In genomic region chr4:152011171-152011760, GRCm38 (mm10) we compare ENCODE assay signal across 7 mouse cellular contexts. TPM values are rescaled to one million over a fixed set of nuclear protein-coding genes. Genes with fewer than 3 reads are reported as not detected.
DNase-seq lines count a peak whose midpoint lies in the region; ATAC-seq lines count a peak whose summit lies in the region.

No protein-coding gene starts in this region.

- no peak for DNase-seq in neural tube, embryonic 11.5 days (ENCODE audit: low spot score)
- DNase-seq in neural tube, embryonic 10.5 days (ENCODE audit: extremely low spot score, low spot score), result no peak
- no peak for DNase-seq in left cerebral cortex, adult 18-20 months (ENCODE audit: low spot score in 2 of 2)
- no peak for DNase-seq in cerebellum, adult 9-10 months

- ATAC-seq in neural tube, embryonic 11.5 days (ENCODE audit: insufficient read depth, low FRiP score, low TSS enrichment), result no peak
- ATAC-seq in heart, embryonic 15.5 days (replicated peaks; ENCODE audit: insufficient number of reproducible peaks, insufficient read depth, low FRiP score, low read depth), result no peak
- peak; percentile 16 for ATAC-seq in liver, embryonic 16.5 days (ENCODE audit: low read depth)
- ATAC-seq in stomach, embryonic 16.5 days (ENCODE audit: insufficient read depth, low FRiP score), result no peak

- peak overlapping the region; percentile 100 for H3K4me2 ChIP-seq in neural tube, embryonic 11.5 days (ENCODE audit: low read depth)
- H3K4me2 ChIP-seq in heart, embryonic 15.5 days, result peak overlapping the region; percentile 97
- H3K4me2 ChIP-seq in liver, embryonic 16.5 days (ENCODE audit: low read depth, low read length), result peak overlapping the region; percentile 100
- H3K4me2 ChIP-seq in stomach, embryonic 16.5 days (ENCODE audit: low read depth, low read length), result peak overlapping the region; percentile 99

- H3K4me1 ChIP-seq in neural tube, embryonic 11.5 days (ENCODE audit: control insufficient read depth, insufficient read depth, low read length), result peaks cover 22% of the 10 kb centered on the region
- peaks cover 66% of the 10 kb centered on the region for H3K4me1 ChIP-seq in heart, embryonic 15.5 days (replicated peaks)
- H3K4me1 ChIP-seq in liver, embryonic 16.5 days (ENCODE audit: control insufficient read depth, low read depth, low read length), result peaks cover 39% of the 10 kb centered on the region
- H3K4me1 ChIP-seq in stomach, embryonic 16.5 days (ENCODE audit: control insufficient read depth, insufficient read depth, low read length), result peaks cover 43% of the 10 kb centered on the region

- H3K27me3 ChIP-seq in neural tube, embryonic 11.5 days (ENCODE audit: control insufficient read depth, insufficient read depth, low read length), result peaks cover 16% of the 10 kb centered on the region
- H3K27me3 ChIP-seq in heart, embryonic 15.5 days, result no peaks in the 10 kb centered on the region
- peaks cover 22% of the 10 kb centered on the region for H3K27me3 ChIP-seq in liver, embryonic 16.5 days (ENCODE audit: control insufficient read depth, insufficient read depth, low read depth, low read length)
- H3K27me3 ChIP-seq in stomach, embryonic 16.5 days (ENCODE audit: control insufficient read depth, insufficient read depth, low read length), result no peaks in the 10 kb centered on the region

- WGBS in neural tube, embryonic 11.5 days, result 80% methylated on average over 8 of the region's 8 CpGs
- 42% methylated on average over 8 of the region's 8 CpGs for WGBS in heart, embryonic 15.5 days
- 52% methylated on average over 8 of the region's 8 CpGs for WGBS in liver, embryonic 16.5 days (ENCODE audit: insufficient replicate concordance)
- 61% methylated on average over 8 of the region's 8 CpGs for WGBS in stomach, embryonic 16.5 days

- H3K9me3 ChIP-seq in neural tube, embryonic 11.5 days (ENCODE audit: control insufficient read depth, low read length), result no peaks in the 10 kb centered on the region
- H3K9me3 ChIP-seq in heart, embryonic 15.5 days (replicated peaks), result no peaks in the 10 kb centered on the region
- no peaks in the 10 kb centered on the region for H3K9me3 ChIP-seq in liver, embryonic 16.5 days (replicated peaks; ENCODE audit: control insufficient read depth, low read length)
- H3K9me3 ChIP-seq in stomach, embryonic 16.5 days (replicated peaks; ENCODE audit: control insufficient read depth, low read length), result no peaks in the 10 kb centered on the region

- H3K36me3 ChIP-seq in neural tube, embryonic 11.5 days (ENCODE audit: control insufficient read depth, insufficient read depth, low read length), result peaks cover 6% of the 10 kb centered on the region
- peaks cover 29% of the 10 kb centered on the region for H3K36me3 ChIP-seq in heart, embryonic 15.5 days
- peaks cover 13% of the 10 kb centered on the region for H3K36me3 ChIP-seq in liver, embryonic 16.5 days (ENCODE audit: control insufficient read depth, insufficient read depth)
- H3K36me3 ChIP-seq in stomach, embryonic 16.5 days (ENCODE audit: control insufficient read depth, insufficient read depth, low read length), result peaks cover 7% of the 10 kb centered on the region; the same call in 1 of the 2 replicates

- no peak overlapping the region for H3K27ac ChIP-seq in neural tube, embryonic 11.5 days (ENCODE audit: low read depth, low read length)
- peak overlapping the region; percentile 96 for H3K27ac ChIP-seq in heart, embryonic 15.5 days
- H3K27ac ChIP-seq in liver, embryonic 16.5 days (ENCODE audit: low read length), result peak overlapping the region; percentile 87
- peak overlapping the region; percentile 93 for H3K27ac ChIP-seq in stomach, embryonic 16.5 days (ENCODE audit: low read length)

- no peak overlapping the region for H3K9ac ChIP-seq in neural tube, embryonic 11.5 days (ENCODE audit: low read length)
- peak overlapping the region; percentile 86 for H3K9ac ChIP-seq in heart, embryonic 15.5 days
- peak overlapping the region; percentile 58 for H3K9ac ChIP-seq in liver, embryonic 16.5 days (ENCODE audit: low read depth, low read length)
- H3K9ac ChIP-seq in stomach, embryonic 16.5 days (ENCODE audit: low read length), result peak overlapping the region; percentile 82

- no peak overlapping the region for H3K4me3 ChIP-seq in neural tube, embryonic 11.5 days (ENCODE audit: low read depth, low read length)
- peak overlapping the region; percentile 75 for H3K4me3 ChIP-seq in heart, embryonic 15.5 days
- peak overlapping the region; percentile 87 for H3K4me3 ChIP-seq in liver, embryonic 16.5 days (ENCODE audit: low read depth, low read length)
- H3K4me3 ChIP-seq in stomach, embryonic 16.5 days (replicated peaks; ENCODE audit: low read length), result peak overlapping the region; percentile 68

RNA-seq across cellular contexts. Expression of gene Klhl21, which starts 2.7 kb away (rescaled TPM):
- 4.0 and 4.6 TPM in 2 replicates for polyA plus RNA-seq in neural tube, embryonic 11.5 days (2014; fragmentation: Nextera tagmentation; extraction: Ambion mirVana)
- 26.1 and 30.9 TPM in 2 replicates for polyA plus RNA-seq in heart, embryonic 15.5 days (2015; fragmentation: Nextera tagmentation; extraction: Ambion mirVana)
- polyA plus RNA-seq in liver, embryonic 16.5 days (2015; fragmentation: Nextera tagmentation; extraction: Ambion mirVana), result 3.8 and 4.6 TPM in 2 replicates
- 8.2 and 9.9 TPM in 2 replicates for polyA plus RNA-seq in stomach, embryonic 16.5 days (2015; fragmentation: Nextera tagmentation; extraction: Ambion mirVana)
- total RNA-seq in left cerebral cortex, adult 18-20 months (2021), result 10 to 100 TPM; 20.2 to 20.3 TPM

RNA-seq across cellular contexts. Expression of gene Phf13, which starts 15.2 kb away (rescaled TPM):
- polyA plus RNA-seq in neural tube, embryonic 11.5 days (2014; fragmentation: Nextera tagmentation; extraction: Ambion mirVana), result 27.6 and 28.8 TPM in 2 replicates
- polyA plus RNA-seq in heart, embryonic 15.5 days (2015; fragmentation: Nextera tagmentation; extraction: Ambion mirVana), result 15.2 and 20.7 TPM in 2 replicates
- 4.1 and 4.5 TPM in 2 replicates for polyA plus RNA-seq in liver, embryonic 16.5 days (2015; fragmentation: Nextera tagmentation; extraction: Ambion mirVana)
- 18.3 and 21.0 TPM in 2 replicates for polyA plus RNA-seq in stomach, embryonic 16.5 days (2015; fragmentation: Nextera tagmentation; extraction: Ambion mirVana)
- total RNA-seq in left cerebral cortex, adult 18-20 months (2021), result 10 to 100 TPM; 17.8 to 19.5 TPM

RNA-seq across cellular contexts. Expression of gene Zbtb48, which starts 16.2 kb away (rescaled TPM):
- 17.4 and 23.8 TPM in 2 replicates for polyA plus RNA-seq in neural tube, embryonic 11.5 days (2014; fragmentation: Nextera tagmentation; extraction: Ambion mirVana)
- 10.6 and 14.1 TPM in 2 replicates for polyA plus RNA-seq in heart, embryonic 15.5 days (2015; fragmentation: Nextera tagmentation; extraction: Ambion mirVana)
- 8.0 and 11.1 TPM in 2 replicates for polyA plus RNA-seq in liver, embryonic 16.5 days (2015; fragmentation: Nextera tagmentation; extraction: Ambion mirVana)
- 17.0 and 18.0 TPM in 2 replicates for polyA plus RNA-seq in stomach, embryonic 16.5 days (2015; fragmentation: Nextera tagmentation; extraction: Ambion mirVana)
- total RNA-seq in left cerebral cortex, adult 18-20 months (2021), result 10 to 100 TPM; 12.3 to 12.7 TPM

RNA-seq across cellular contexts. Expression of gene Thap3, which starts 22.5 kb away (rescaled TPM):
- polyA plus RNA-seq in neural tube, embryonic 11.5 days (2014; fragmentation: Nextera tagmentation; extraction: Ambion mirVana), result 17.4 and 20.3 TPM in 2 replicates
- polyA plus RNA-seq in heart, embryonic 15.5 days (2015; fragmentation: Nextera tagmentation; extraction: Ambion mirVana), result 26.3 and 34.4 TPM in 2 replicates
- polyA plus RNA-seq in liver, embryonic 16.5 days (2015; fragmentation: Nextera tagmentation; extraction: Ambion mirVana), result 5.9 and 7.1 TPM in 2 replicates
- polyA plus RNA-seq in stomach, embryonic 16.5 days (2015; fragmentation: Nextera tagmentation; extraction: Ambion mirVana), result 31.8 and 35.7 TPM in 2 replicates
- total RNA-seq in left cerebral cortex, adult 18-20 months (2021), result 10 to 100 TPM; 16.9 to 23.7 TPM

RNA-seq across cellular contexts. Expression of gene Tas1r1, which starts 27.1 kb away (rescaled TPM):
- polyA plus RNA-seq in neural tube, embryonic 11.5 days (2014; fragmentation: Nextera tagmentation; extraction: Ambion mirVana), result 0.38 and 0.66 TPM in 2 replicates
- polyA plus RNA-seq in heart, embryonic 15.5 days (2015; fragmentation: Nextera tagmentation; extraction: Ambion mirVana), result 0.25 and 0.46 TPM in 2 replicates
- polyA plus RNA-seq in liver, embryonic 16.5 days (2015; fragmentation: Nextera tagmentation; extraction: Ambion mirVana), result 0.11 and 0.12 TPM in 2 replicates
- 0.37 and 0.47 TPM in 2 replicates for polyA plus RNA-seq in stomach, embryonic 16.5 days (2015; fragmentation: Nextera tagmentation; extraction: Ambion mirVana)
- total RNA-seq in left cerebral cortex, adult 18-20 months (2021), result under 1 TPM; 0.49 to 0.68 TPM
